Mouse (Mus musculus): ENCODE data around the gene Esr1.

DNA sequence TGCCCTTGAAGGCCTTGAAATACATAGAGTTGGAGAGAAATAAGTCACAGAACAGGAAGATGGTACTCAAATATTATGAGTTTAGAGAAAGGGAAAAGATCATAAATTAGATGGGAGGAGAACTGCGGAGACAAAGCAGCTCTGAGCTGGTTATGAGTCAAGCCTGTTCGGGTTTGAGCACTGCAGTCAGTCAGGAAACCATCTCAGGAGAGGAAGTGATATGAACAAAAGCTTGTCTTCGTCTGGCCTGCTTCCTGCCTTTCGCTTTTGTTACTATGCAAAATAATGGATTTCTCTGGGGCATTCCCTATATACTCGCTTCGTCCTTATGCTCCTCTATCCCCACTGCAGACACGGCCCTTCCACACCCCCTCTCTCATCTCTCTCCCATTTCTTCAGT is 288.9 kb downstream of the Esr1 start:
- no peak for TF ChIP-seq CTCF (IDR thresholded peaks at IDR 0.05; ENCODE audit: insufficient read depth, low read length)
- no peak for TF ChIP-seq POLR2A (IDR thresholded peaks at IDR 0.05; ENCODE audit: borderline replicate concordance, extremely low read depth, low read depth, low read length)
